Mouse (Mus musculus): ENCODE results near the gene Cldn18.

Cldn18 gene

GRCm38 (mm10) chr9:99717134-99717533 lies at the start of gene Cldn18:
Cldn18 (minus strand) TSS chr9:99717267.
- DNase-seq: no peak

- DNase-seq: no peak
These were observed 46.5 kb upstream of the Cldn18 start for GRCm38 (mm10) chr9:99763530-99763929.

DNA sequence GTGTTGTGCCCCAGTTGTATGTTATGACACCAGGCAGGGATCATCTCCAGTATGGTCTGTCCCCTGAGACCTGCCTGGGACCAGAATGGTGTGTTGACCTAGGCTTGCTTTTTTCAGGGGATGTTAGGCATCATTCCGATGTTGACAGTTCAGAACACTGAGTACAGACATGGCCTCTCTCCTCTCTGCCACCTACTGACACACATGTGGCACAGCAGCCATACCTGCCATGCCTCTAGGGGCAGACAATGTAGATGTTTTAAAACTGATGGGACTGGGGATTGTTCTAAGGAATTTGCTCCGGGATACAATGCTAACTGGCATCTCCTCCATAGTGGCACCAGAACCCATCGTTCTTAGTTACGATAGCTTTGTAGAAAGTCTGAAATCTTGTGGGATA lies 33.2 kb upstream of the Cldn18 start:
- DNase-seq: no peak

DNA sequence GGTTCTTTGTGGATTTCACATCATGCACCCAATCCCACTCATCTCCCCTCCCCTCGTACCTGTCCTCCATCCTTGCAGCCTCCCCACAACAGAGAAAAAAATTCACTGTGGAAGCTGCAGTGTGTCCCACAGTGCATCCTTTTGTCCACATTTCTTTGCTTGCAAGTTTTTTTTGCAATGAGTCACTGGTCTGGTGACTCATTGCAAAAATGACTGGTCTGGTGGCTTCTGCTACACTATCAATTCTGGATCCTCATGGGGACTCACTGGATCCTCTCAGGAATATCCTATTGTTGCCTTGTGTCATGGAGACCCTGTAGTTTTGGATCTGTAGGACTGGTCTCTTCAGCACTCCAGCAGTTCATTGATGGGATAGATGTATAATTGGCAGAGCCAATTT lies 31.2 kb upstream of the Cldn18 start:
- DNase-seq: no peak

DNA sequence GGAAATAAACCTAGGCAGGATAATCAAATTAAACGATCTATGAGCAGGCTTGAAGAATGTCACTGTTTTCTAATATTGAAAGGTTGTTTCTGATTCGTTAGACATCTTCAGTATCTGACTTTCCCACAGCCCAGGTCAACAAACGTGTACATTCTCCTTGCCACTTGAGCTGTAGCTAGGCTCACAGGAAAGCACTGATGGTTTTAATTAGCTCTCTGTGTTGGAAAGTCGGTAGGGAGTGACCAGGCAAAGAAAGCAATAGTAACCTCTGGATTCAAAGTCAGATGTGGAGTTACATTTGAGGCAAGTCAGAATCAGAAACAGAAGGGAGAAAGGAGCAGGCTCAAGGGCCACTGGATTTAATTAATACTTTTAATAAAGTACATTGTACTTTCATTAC lies 30.7 kb upstream of the Cldn18 start:
- DNase-seq: no peak

GRCm38 (mm10) chr9:99744548-99744947 lies 27.5 kb upstream of the Cldn18 start:
- no peak for DNase-seq

- peak; percentile 86 for DNase-seq
These were observed 13.0 kb upstream of the Cldn18 start for GRCm38 (mm10) chr9:99729943-99730646.

DNA sequence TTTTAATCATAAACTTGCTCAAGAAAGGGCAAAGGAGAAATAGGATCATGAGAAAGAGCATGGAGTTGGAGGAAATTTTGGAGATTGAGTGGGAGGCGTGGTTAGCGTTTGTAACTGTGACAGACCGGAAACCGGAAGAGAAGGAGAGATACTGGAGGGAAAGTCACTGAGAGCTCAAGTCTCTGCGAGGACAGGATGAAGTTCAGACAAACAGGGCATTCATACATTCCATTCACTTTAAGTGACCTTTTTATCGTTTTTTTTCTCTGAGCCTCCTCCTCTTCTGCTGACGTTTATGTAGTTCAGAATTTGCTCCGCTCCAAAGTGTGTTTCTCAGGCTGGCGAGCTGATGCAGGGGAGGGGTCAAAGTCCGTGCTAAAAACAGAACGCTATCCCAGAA lies 10.8 kb upstream of the Cldn18 start:
- no peak for DNase-seq

DNA sequence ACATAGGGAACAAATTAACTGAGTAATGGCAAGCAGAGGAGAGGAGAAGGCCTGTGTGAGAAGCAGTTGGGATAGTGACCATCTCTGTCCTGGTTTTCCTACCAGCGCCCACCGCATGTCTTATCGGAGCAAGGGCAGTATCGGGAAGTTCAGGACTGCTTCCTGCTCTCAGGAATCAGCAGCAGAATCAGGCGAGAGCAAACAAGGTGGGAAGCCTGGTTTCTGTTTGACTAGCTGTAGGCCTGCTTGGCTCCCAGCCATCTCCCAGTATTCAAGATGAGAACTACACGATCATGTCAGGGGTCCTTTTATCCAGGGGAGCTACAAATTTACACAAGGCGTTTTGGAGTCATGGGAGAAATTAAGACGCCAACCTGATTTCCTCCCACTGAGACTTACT lies 8.2 kb upstream of the Cldn18 start:
- DNase-seq: no peak

- DNase-seq: no peak
These were observed 2.9 kb upstream of the Cldn18 start for GRCm38 (mm10) chr9:99720011-99720410.

GRCm38 (mm10) chr9:99710297-99710696 lies 6.8 kb downstream of the Cldn18 start:
- DNase-seq: no peak

- no peak for DNase-seq
These were observed 7.3 kb downstream of the Cldn18 start for GRCm38 (mm10) chr9:99709588-99710248.

DNA sequence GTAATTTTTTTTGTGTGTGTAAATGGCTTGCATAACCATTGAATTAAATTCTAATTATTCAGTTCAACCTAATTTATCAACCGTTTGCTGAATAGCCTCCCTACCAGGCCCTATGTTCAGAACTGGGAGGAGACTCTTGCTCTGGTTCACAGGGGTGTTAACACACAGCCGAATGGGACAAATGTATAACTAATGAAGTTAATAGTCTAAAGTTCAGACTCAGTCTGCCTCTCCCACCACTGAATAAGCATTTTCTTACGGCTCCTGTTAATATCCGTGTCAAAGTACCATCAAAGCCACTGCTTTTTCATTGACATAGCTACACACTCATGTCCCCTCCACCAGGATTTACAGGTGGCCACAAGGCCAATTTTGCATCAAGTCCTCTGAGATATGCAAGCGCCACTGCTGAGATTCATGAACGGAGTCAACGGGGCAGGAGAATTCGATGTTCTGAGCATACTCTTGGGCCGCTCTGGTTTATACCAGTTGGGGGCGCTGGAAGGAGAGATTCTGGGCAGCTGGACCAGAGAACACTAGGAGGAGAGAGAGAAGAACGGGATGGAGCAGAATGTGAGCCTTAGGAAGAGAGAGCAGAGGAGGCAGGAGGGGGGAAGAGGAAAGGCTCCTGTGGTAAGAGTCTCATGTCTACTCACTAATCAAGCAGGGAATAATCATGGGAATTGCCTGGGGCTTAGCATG lies 9.5 kb downstream of the Cldn18 start:
- no peak for DNase-seq

- DNase-seq: no peak
These were observed 10.8 kb downstream of the Cldn18 start for GRCm38 (mm10) chr9:99706264-99706663.

GRCm38 (mm10) chr9:99703711-99704110 lies 13.4 kb downstream of the Cldn18 start:
- DNase-seq: no peak

GRCm38 (mm10) chr9:99702215-99702614 lies 14.9 kb downstream of the Cldn18 start:
- DNase-seq: no peak

GRCm38 (mm10) chr9:99701187-99701586 lies 15.9 kb downstream of the Cldn18 start:
- no peak for DNase-seq

GRCm38 (mm10) chr9:99699752-99700389 lies 17.2 kb downstream of the Cldn18 start:
- DNase-seq: no peak

DNA sequence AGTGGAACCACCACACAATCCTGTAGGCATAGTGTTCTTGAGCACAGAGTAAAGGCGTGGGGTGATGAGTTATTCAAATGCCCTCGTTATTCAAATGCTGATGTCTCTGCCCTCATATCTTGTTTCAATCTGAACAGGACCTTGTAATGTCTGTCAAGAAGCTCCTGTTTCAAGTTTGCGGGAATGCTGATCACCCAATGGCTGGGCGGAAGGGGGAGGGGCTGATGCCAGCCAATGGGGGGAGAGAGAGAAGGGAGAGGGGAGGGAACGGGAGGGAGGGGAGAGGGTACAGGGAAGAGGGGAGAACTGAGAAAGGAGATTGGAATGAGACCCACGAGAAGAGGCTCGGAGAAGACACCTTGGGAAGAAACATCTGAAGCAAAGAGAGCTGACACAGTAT lies 22.1 kb downstream of the Cldn18 start:
- no peak for DNase-seq

GRCm38 (mm10) chr9:99690386-99690785 lies 26.7 kb downstream of the Cldn18 start:
- DNase-seq: no peak

GRCm38 (mm10) chr9:99689796-99690195 lies 27.3 kb downstream of the Cldn18 start:
- no peak for DNase-seq

DNA sequence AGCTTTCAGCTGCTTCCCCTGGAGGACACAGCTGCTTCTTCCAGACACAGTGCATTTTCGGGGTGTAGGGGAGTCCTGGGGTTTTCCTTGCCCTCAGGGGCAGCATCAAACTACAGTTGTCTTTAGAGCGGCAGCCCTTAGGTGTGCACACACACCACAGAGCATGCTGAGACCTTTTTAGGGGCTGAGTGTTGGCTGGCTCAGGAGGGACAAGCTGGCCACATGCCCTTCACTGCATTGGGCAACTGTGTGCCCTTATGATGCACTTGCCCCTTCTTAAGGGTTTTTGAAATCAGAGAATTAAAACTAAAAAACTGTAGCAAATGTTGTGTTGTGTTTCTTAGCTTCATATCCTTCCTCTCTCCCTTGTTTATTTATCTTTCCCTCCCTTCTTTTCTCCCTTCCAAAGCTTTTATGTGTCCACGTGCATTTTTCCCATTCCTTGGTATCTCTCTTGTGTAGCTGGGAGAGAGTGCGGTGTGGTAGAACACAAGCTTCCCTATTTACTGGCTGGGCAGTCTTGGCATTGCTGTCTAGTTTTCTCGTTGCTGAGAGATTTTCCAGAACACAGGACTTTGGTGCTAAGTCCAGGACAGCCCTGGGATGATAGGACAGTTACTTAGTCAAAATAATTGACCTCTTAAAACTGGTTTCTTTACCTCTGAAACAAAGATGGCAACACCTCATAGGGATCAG lies 31.4 kb downstream of the Cldn18 start:
- DNase-seq: no peak

- no peak for DNase-seq
These were observed 32.0 kb downstream of the Cldn18 start for GRCm38 (mm10) chr9:99685061-99685521.
